ENCODE assay signal across 8 mouse cellular contexts in the genomic region with DNA sequence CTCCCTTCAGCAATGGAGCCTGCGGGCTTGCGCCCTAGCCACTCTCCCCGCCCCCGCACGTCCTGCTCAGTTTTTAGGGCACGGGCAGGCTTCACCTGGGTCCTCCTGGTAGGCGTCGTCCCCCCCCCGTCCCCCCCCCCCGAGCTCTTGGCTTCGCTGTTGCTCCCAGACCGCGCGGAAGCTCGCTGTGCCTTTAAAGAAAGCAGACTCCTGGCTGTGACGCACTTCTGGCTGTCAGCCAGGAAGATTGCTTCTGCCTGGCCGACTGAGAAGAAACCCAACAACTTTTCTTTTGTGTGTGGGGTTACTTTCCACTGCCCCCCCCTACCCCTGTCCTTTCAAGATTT. TPM values are rescaled to one million over a fixed set of nuclear protein-coding genes. Genes with fewer than 3 reads are reported as not detected.
DNase-seq lines count a peak whose midpoint lies in the region; ATAC-seq and TF ChIP-seq lines count a peak whose summit lies in the region.

No protein-coding gene starts in this region.

- H3K4me2 ChIP-seq in limb, embryonic 13.5 days (replicated peaks), result peak overlapping the region; percentile 77
- peak overlapping the region; percentile 78 for H3K4me2 ChIP-seq in midbrain, embryonic 14.5 days (ENCODE audit: low read length)

- peak; percentile 79 for ATAC-seq in limb, embryonic 13.5 days (ENCODE audit: low FRiP score, low read depth)
- peak; percentile 76 for ATAC-seq in midbrain, embryonic 14.5 days (ENCODE audit: low FRiP score, low TSS enrichment)

- TF ChIP-seq CTCF in thymus, adult 2 months (IDR thresholded peaks at IDR 0.05; ENCODE audit: borderline replicate concordance, control insufficient read depth, extremely low read depth, insufficient read depth, low read length, poor library complexity), result no peak
- TF ChIP-seq CTCF in embryonic fibroblast, embryonic 13.5 days (IDR thresholded peaks at IDR 0.05; ENCODE audit: borderline replicate concordance, insufficient read depth, low read length), result no peak
- TF ChIP-seq CTCF in spleen, adult 2 months (IDR thresholded peaks at IDR 0.05; ENCODE audit: extremely low read depth, insufficient read depth, insufficient read length, insufficient replicate concordance), result no peak

- peak overlapping the region; percentile 95 for H3K27ac ChIP-seq in thymus, adult 2 months (ENCODE audit: control insufficient read depth, insufficient read depth, low read length)
- H3K27ac ChIP-seq in embryonic fibroblast, embryonic 13.5 days (ENCODE audit: insufficient read depth, low read length), result peak overlapping the region; percentile 99
- H3K27ac ChIP-seq in limb, embryonic 13.5 days, result peak overlapping the region; percentile 100
- H3K27ac ChIP-seq in midbrain, embryonic 14.5 days (replicated peaks; ENCODE audit: low read depth, low read length), result peak overlapping the region; percentile 100
- peak overlapping the region; percentile 96 for H3K27ac ChIP-seq in spleen, adult 2 months (ENCODE audit: insufficient read depth, low read length)

- H3K4me1 ChIP-seq in thymus, adult 2 months (replicated peaks; ENCODE audit: control insufficient read depth, insufficient read depth, low read length), result peaks cover 26% of the 10 kb centered on the region
- H3K4me1 ChIP-seq in embryonic fibroblast, embryonic 13.5 days (ENCODE audit: control insufficient read depth, insufficient read depth, low read length), result peaks cover 26% of the 10 kb centered on the region
- H3K4me1 ChIP-seq in limb, embryonic 13.5 days, result peaks cover 67% of the 10 kb centered on the region
- H3K4me1 ChIP-seq in midbrain, embryonic 14.5 days (ENCODE audit: control insufficient read depth, insufficient read depth, low read length), result peaks cover 23% of the 10 kb centered on the region
- peaks cover 3% of the 10 kb centered on the region; the same call in 1 of the 2 replicates for H3K4me1 ChIP-seq in spleen, adult 2 months (ENCODE audit: control insufficient read depth, insufficient read depth, insufficient read length)

- no peaks in the 10 kb centered on the region for H3K27me3 ChIP-seq in thymus, adult 2 months (ENCODE audit: control insufficient read depth, insufficient read depth, low read length)
- H3K27me3 ChIP-seq in limb, embryonic 13.5 days, result no peaks in the 10 kb centered on the region
- no peaks in the 10 kb centered on the region for H3K27me3 ChIP-seq in midbrain, embryonic 14.5 days (ENCODE audit: control insufficient read depth, insufficient read depth, low read length)
- H3K27me3 ChIP-seq in spleen, adult 2 months (ENCODE audit: control insufficient read depth, insufficient read depth, low read length), result no peaks in the 10 kb centered on the region

- TF ChIP-seq POLR2A in thymus, adult 2 months (IDR thresholded peaks at IDR 0.05; ENCODE audit: control insufficient read depth, extremely low read depth, insufficient read depth, low read length, poor library complexity), result no peak
- TF ChIP-seq POLR2A in embryonic fibroblast, embryonic 13.5 days (IDR thresholded peaks at IDR 0.05; ENCODE audit: low read depth, low read length), result no peak; the same call in 1 of the 2 replicates
- TF ChIP-seq POLR2A in spleen, adult 2 months (IDR thresholded peaks at IDR 0.05; ENCODE audit: low read depth, low read length), result peak; percentile 36; the same call in 1 of the 2 replicates

- DNase-seq in thymus, adult 2 months, result no peak
- DNase-seq in thymus, postnatal 25 days, result no peak
- DNase-seq in heart, adult 9 months (ENCODE audit: low spot score in 2 of 2), result peak; percentile 89 to 93
- DNase-seq in kidney, adult 9 months, result peak; percentile 95
- DNase-seq in midbrain, embryonic 14.5 days, result peak; percentile 94
- DNase-seq in spleen, adult 2 months (ENCODE audit: low read depth in 1 of 2, low spot score in 2 of 2), result peak; percentile 78 to 82

- WGBS in thymus, adult 2 months, result 1% methylated on average over 17 of the region's 17 CpGs
- WGBS in limb, embryonic 13.5 days, result 0% methylated on average over 10 of the region's 17 CpGs
- WGBS in midbrain, embryonic 14.5 days, result 1% methylated on average over 11 of the region's 17 CpGs
- WGBS in spleen, adult 2 months, result 2% methylated on average over 17 of the region's 17 CpGs

- no peaks in the 10 kb centered on the region for H3K9me3 ChIP-seq in limb, embryonic 13.5 days
- no peaks in the 10 kb centered on the region for H3K9me3 ChIP-seq in midbrain, embryonic 14.5 days (ENCODE audit: control insufficient read depth, low read length)

- H3K4me3 ChIP-seq in thymus, adult 2 months (ENCODE audit: control insufficient read depth, insufficient read depth, low read length), result peak overlapping the region; percentile 71
- peak overlapping the region; percentile 68 for H3K4me3 ChIP-seq in embryonic fibroblast, embryonic 13.5 days (ENCODE audit: insufficient read depth, low read length)
- H3K4me3 ChIP-seq in limb, embryonic 13.5 days, result peak overlapping the region; percentile 75
- peak overlapping the region; percentile 75 for H3K4me3 ChIP-seq in midbrain, embryonic 14.5 days (replicated peaks; ENCODE audit: low read depth, low read length)
- H3K4me3 ChIP-seq in spleen, adult 2 months (ENCODE audit: extremely low read depth, insufficient read depth, insufficient read length), result peak overlapping the region; percentile 76

- peak overlapping the region; percentile 94 for H3K9ac ChIP-seq in limb, embryonic 13.5 days
- peak overlapping the region; percentile 96 for H3K9ac ChIP-seq in midbrain, embryonic 14.5 days (replicated peaks; ENCODE audit: low read length)

- no peaks in the 10 kb centered on the region for H3K36me3 ChIP-seq in thymus, adult 2 months (ENCODE audit: control insufficient read depth, insufficient read depth, low read length)
- peaks cover 4% of the 10 kb centered on the region; the same call in 1 of the 2 replicates for H3K36me3 ChIP-seq in limb, embryonic 13.5 days
- no peaks in the 10 kb centered on the region for H3K36me3 ChIP-seq in midbrain, embryonic 14.5 days (ENCODE audit: control insufficient read depth, insufficient read depth, low read length)
- H3K36me3 ChIP-seq in spleen, adult 2 months (ENCODE audit: control insufficient read depth, insufficient read depth, low read length), result no peaks in the 10 kb centered on the region

RNA-seq across cellular contexts. Expression of a gene that starts 36.5 kb away (rescaled TPM):
- 166 and 186 TPM in 2 replicates for polyA plus RNA-seq in thymus, adult 2 months (2012; rRNA removed)
- polyA plus RNA-seq in embryonic fibroblast, embryonic 13.5 days (2011; ENCODE audit: insufficient read length, low read depth, missing spikeins), result 110 and 128 TPM in 2 replicates
- 85.7 and 96.2 TPM in 2 replicates for polyA plus RNA-seq in limb, embryonic 13.5 days (2015; fragmentation: Nextera tagmentation; extraction: Ambion mirVana)
- polyA plus RNA-seq in midbrain, embryonic 14.5 days (2014; fragmentation: Nextera tagmentation; extraction: Ambion mirVana), result 50.1 and 73.6 TPM in 2 replicates
- 89.8 and 96.9 TPM in 2 replicates for polyA plus RNA-seq in spleen, adult 2 months (2012; rRNA removed)

RNA-seq across cellular contexts. Expression of a gene that starts 36.7 kb away (rescaled TPM):
- polyA plus RNA-seq in thymus, adult 2 months (2012; rRNA removed), result 4.0 and 6.2 TPM in 2 replicates
- polyA plus RNA-seq in embryonic fibroblast, embryonic 13.5 days (2011; ENCODE audit: insufficient read length, low read depth, missing spikeins), result 5.8 and 6.0 TPM in 2 replicates
- polyA plus RNA-seq in limb, embryonic 13.5 days (2015; fragmentation: Nextera tagmentation; extraction: Ambion mirVana), result 8.2 and 13.4 TPM in 2 replicates
- 7.4 and 10.7 TPM in 2 replicates for polyA plus RNA-seq in midbrain, embryonic 14.5 days (2014; fragmentation: Nextera tagmentation; extraction: Ambion mirVana)
- polyA plus RNA-seq in spleen, adult 2 months (2012; rRNA removed), result 2.5 and 2.8 TPM in 2 replicates

RNA-seq across cellular contexts. Expression of a gene that starts 48.1 kb away (rescaled TPM):
- 57.9 and 80.7 TPM in 2 replicates for polyA plus RNA-seq in thymus, adult 2 months (2012; rRNA removed)
- 4.1 and 6.3 TPM in 2 replicates for polyA plus RNA-seq in embryonic fibroblast, embryonic 13.5 days (2011; ENCODE audit: insufficient read length, low read depth, missing spikeins)
- 3.6 and 3.9 TPM in 2 replicates for polyA plus RNA-seq in limb, embryonic 13.5 days (2015; fragmentation: Nextera tagmentation; extraction: Ambion mirVana)
- polyA plus RNA-seq in midbrain, embryonic 14.5 days (2014; fragmentation: Nextera tagmentation; extraction: Ambion mirVana), result 4.0 and 6.0 TPM in 2 replicates
- 24.5 and 27.4 TPM in 2 replicates for polyA plus RNA-seq in spleen, adult 2 months (2012; rRNA removed)

Comparison
In these comparisons a context has a peak if more than half of its experiments do, and no peak if none do; other contexts are left out.
1. DNase-seq: peak in heart, adult 9 months (2 of 2), kidney, adult 9 months (single experiment), midbrain, embryonic 14.5 days (single experiment) and spleen, adult 2 months (2 of 2); none in thymus, adult 2 months (single experiment) and thymus, postnatal 25 days (single experiment).
2. Peak in every context shown above with its lines, with median percentiles within 50 percentile points of each other: H3K27ac ChIP-seq and H3K4me3 ChIP-seq.